Mouse (Mus musculus) olfactory bulb, adult 2 months (tissue): ENCODE data around the gene Smad9.

Experiments
- CTCF ChIP-seq: fragments of 200-500 bp; IDR thresholded peaks from 2 replicates; pipeline ENCODE4 v1.5.1; 2012; ENCODE audit warnings: low read depth, mild to moderate bottlenecking, low read length, moderate library complexity; ENCODE audit not compliant: insufficient read depth
- POLR2A ChIP-seq: fragments of 200-500 bp; IDR thresholded peaks from 2 replicates; pipeline ENCODE4 v1.6.1; 2012; ENCODE audit warnings: mild to moderate bottlenecking, low read depth, low read length, moderate library complexity; ENCODE audit not compliant: insufficient read depth

- TF ChIP-seq CTCF (no peak), POLR2A (no peak)
These were observed 51.8 kb downstream of the Smad9 start for GRCm38 (mm10) chr3:54807061-54807661.
